Mouse (Mus musculus) forebrain, embryonic 15.5 days (tissue): ENCODE data around the gene Itsn1. TPM values are rescaled to one million over a fixed set of nuclear protein-coding genes. Genes with fewer than 3 reads are reported as not detected.

Experiments
- ATAC-seq: fragments of 200-750 bp; cut with Nextera tagmentation; replicated peaks from 2 replicates; pipeline ENCODE4 v1.8.0; 2017; ENCODE audit warnings: mild to moderate bottlenecking, moderate TSS enrichment, moderate library complexity
- H3K27ac ChIP-seq: fragments of 300-500 bp; sonication (generic); replicated peaks from 2 replicates; pipeline ENCODE4 v1.5.1; 2015; ENCODE audit warnings: mild to moderate bottlenecking, inconsistent platforms
- H3K27me3 ChIP-seq: fragments of 300-500 bp; sonication (generic); 2 replicates; pipeline ENCODE4 v1.6.1; 2015; ENCODE audit warnings: inconsistent platforms
- H3K36me3 ChIP-seq: fragments of 300-500 bp; sonication (generic); 2 replicates; pipeline ENCODE4 v1.6.1; 2015; ENCODE audit warnings: mild to moderate bottlenecking, inconsistent platforms
- H3K4me1 ChIP-seq: fragments of 300-500 bp; sonication (generic); 2 replicates; pipeline ENCODE4 v1.6.1; 2015; ENCODE audit warnings: inconsistent platforms
- H3K4me2 ChIP-seq: fragments of 300-500 bp; sonication (generic); replicated peaks from 2 replicates; pipeline ENCODE4 v1.6.1; 2015; ENCODE audit warnings: mild to moderate bottlenecking, inconsistent platforms
- H3K4me3 ChIP-seq: fragments of 300-500 bp; sonication (generic); 2 replicates; pipeline ENCODE4 v1.5.1; 2015; ENCODE audit warnings: mild to moderate bottlenecking, inconsistent platforms
- H3K9ac ChIP-seq: fragments of 300-500 bp; sonication (generic); replicated peaks from 2 replicates; pipeline ENCODE4 v1.6.1; 2015; ENCODE audit warnings: mild to moderate bottlenecking, inconsistent platforms
- H3K9me3 ChIP-seq: fragments of 300-500 bp; sonication (generic); 2 replicates; pipeline ENCODE4 v1.6.1; 2016; ENCODE audit warnings: inconsistent platforms
- WGBS: fragments of 180-500 bp; shearing (Covaris S2); methylation state at CpG from one replicate; pipeline ENCODE4 v1.1.7; 2015; ENCODE audit warnings: mixed read lengths; 5-methylcytosine and 5-hydroxymethylcytosine counted together
- polyA plus RNA-seq: library from polyadenylated mRNA; unstranded; fragments of >200 nt; fragmentation: Nextera tagmentation; extraction: Ambion mirVana; gene quantifications from 2 replicates; pipeline ENCODE4 v1.2.1, GENCODE M21; 2015

Gene Itsn1
- polyA plus RNA-seq, 1 experiment from 2014 or later = 86.7 TPM

- ATAC-seq = no peak
- Histone ChIP-seq H3K9me3 (no peaks in the 10 kb centered on the region), H3K9ac (no peak overlapping the region), H3K4me3 (no peak overlapping the region), H3K4me2 (no peak overlapping the region), H3K4me1 (peaks cover 27% of the 10 kb centered on the region), H3K27ac (0 out of 2 replicates have a peak overlapping the region, but pooled peaks have one; percentile 49), H3K36me3 (peaks cover 46% of the 10 kb centered on the region), H3K27me3 (no peaks in the 10 kb centered on the region)
- 80% methylated on average over 11 of the region's 11 CpGs for WGBS
Measured at GRCm38 (mm10) chr16:91838771-91839170, 109.7 kb downstream of the Itsn1 start.

GRCm38 (mm10) chr16:91839462-91839861, 110.4 kb downstream of the Itsn1 start:
- Histone ChIP-seq H3K27me3 (no peaks in the 10 kb centered on the region), H3K36me3 (peaks cover 48% of the 10 kb centered on the region)
- WGBS = 80% methylated on average over 11 of the region's 11 CpGs

GRCm38 (mm10) chr16:91841026-91841630, 112.0 kb downstream of the Itsn1 start:
- Histone ChIP-seq H3K4me1 (peaks cover 19% of the 10 kb centered on the region), H3K36me3 (peaks cover 51% of the 10 kb centered on the region), H3K9ac (no peak overlapping the region), H3K4me3 (no peak overlapping the region), H3K27ac (peak overlapping the region; percentile 22; the same call in 1 of the 2 replicates), H3K4me2 (no peak overlapping the region), H3K27me3 (no peaks in the 10 kb centered on the region), H3K9me3 (no peaks in the 10 kb centered on the region)
- no peak for ATAC-seq
- WGBS = 86% methylated on average over 14 of the region's 14 CpGs

More at GRCm38 (mm10) chr16:91839462-91839861, 110.4 kb downstream of the Itsn1 start:
- Histone ChIP-seq H3K27ac (no peak overlapping the region), H3K4me3 (no peak overlapping the region), H3K9me3 (no peaks in the 10 kb centered on the region), H3K4me2 (no peak overlapping the region), H3K4me1 (peaks cover 27% of the 10 kb centered on the region), H3K9ac (no peak overlapping the region)
- no peak for ATAC-seq

- 27% methylated on average over 10 of the region's 10 CpGs for WGBS
- ATAC-seq = no peak
- peaks cover 57% of the 10 kb centered on the region for H3K36me3 ChIP-seq
Measured at GRCm38 (mm10) chr16:91846089-91846741, 117.1 kb downstream of the Itsn1 start.

GRCm38 (mm10) chr16:91847525-91848225, 118.6 kb downstream of the Itsn1 start:
- Histone ChIP-seq H3K4me3 (no peak overlapping the region), H3K4me1 (no peaks in the 10 kb centered on the region), H3K36me3 (peaks cover 53% of the 10 kb centered on the region), H3K9ac (no peak overlapping the region), H3K27me3 (no peaks in the 10 kb centered on the region), H3K27ac (no peak overlapping the region), H3K4me2 (no peak overlapping the region), H3K9me3 (no peaks in the 10 kb centered on the region)
- WGBS = 88% methylated on average over 13 of the region's 13 CpGs
- no peak for ATAC-seq

More at GRCm38 (mm10) chr16:91846089-91846741, 117.1 kb downstream of the Itsn1 start:
- Histone ChIP-seq H3K27ac (no peak overlapping the region), H3K4me3 (no peak overlapping the region), H3K9me3 (no peaks in the 10 kb centered on the region), H3K4me2 (no peak overlapping the region), H3K4me1 (no peaks in the 10 kb centered on the region), H3K27me3 (no peaks in the 10 kb centered on the region), H3K9ac (no peak overlapping the region)

- peaks cover 52% of the 10 kb centered on the region for H3K36me3 ChIP-seq
Measured at GRCm38 (mm10) chr16:91848505-91848904, 119.4 kb downstream of the Itsn1 start.

GRCm38 (mm10) chr16:91848906-91849603, 120.0 kb downstream of the Itsn1 start:
- no peak for ATAC-seq
- H3K36me3 ChIP-seq = peaks cover 53% of the 10 kb centered on the region
- no peaks in the 10 kb centered on the region for H3K9me3 ChIP-seq

More at GRCm38 (mm10) chr16:91848505-91848904, 119.4 kb downstream of the Itsn1 start:
- no peaks in the 10 kb centered on the region for H3K27me3 ChIP-seq
- H3K27ac ChIP-seq = no peak overlapping the region
- H3K4me2 ChIP-seq = no peak overlapping the region
- no peaks in the 10 kb centered on the region for H3K9me3 ChIP-seq
- WGBS = 91% methylated on average over 9 of the region's 9 CpGs
- no peak overlapping the region for H3K4me3 ChIP-seq
- ATAC-seq = no peak
- no peaks in the 10 kb centered on the region for H3K4me1 ChIP-seq
- H3K9ac ChIP-seq = no peak overlapping the region

GRCm38 (mm10) chr16:91850175-91850574, 121.1 kb downstream of the Itsn1 start:
- Histone ChIP-seq H3K4me1 (no peaks in the 10 kb centered on the region), H3K36me3 (peaks cover 62% of the 10 kb centered on the region), H3K4me2 (no peak overlapping the region), H3K27ac (no peak overlapping the region), H3K27me3 (no peaks in the 10 kb centered on the region), H3K9me3 (no peaks in the 10 kb centered on the region), H3K9ac (no peak overlapping the region), H3K4me3 (no peak overlapping the region)
- no peak for ATAC-seq
- WGBS = 95% methylated on average over 3 of the region's 3 CpGs

More at GRCm38 (mm10) chr16:91848906-91849603, 120.0 kb downstream of the Itsn1 start:
- Histone ChIP-seq H3K27ac (no peak overlapping the region), H3K4me1 (no peaks in the 10 kb centered on the region), H3K4me3 (no peak overlapping the region), H3K4me2 (no peak overlapping the region), H3K27me3 (no peaks in the 10 kb centered on the region), H3K9ac (no peak overlapping the region)
- 95% methylated on average over 7 of the region's 7 CpGs for WGBS

- Histone ChIP-seq H3K27ac (no peak overlapping the region), H3K27me3 (no peaks in the 10 kb centered on the region), H3K36me3 (peaks cover 65% of the 10 kb centered on the region), H3K4me3 (no peak overlapping the region), H3K9ac (no peak overlapping the region), H3K9me3 (no peaks in the 10 kb centered on the region), H3K4me1 (no peaks in the 10 kb centered on the region), H3K4me2 (no peak overlapping the region)
- 88% methylated on average over 19 of the region's 19 CpGs for WGBS
- no peak for ATAC-seq
Measured at GRCm38 (mm10) chr16:91851456-91852231, 122.6 kb downstream of the Itsn1 start.

GRCm38 (mm10) chr16:91852753-91853152, 123.7 kb downstream of the Itsn1 start:
- WGBS = 86% methylated on average over 10 of the region's 10 CpGs
- Histone ChIP-seq H3K9ac (no peak overlapping the region), H3K27me3 (no peaks in the 10 kb centered on the region), H3K36me3 (peaks cover 68% of the 10 kb centered on the region), H3K27ac (no peak overlapping the region), H3K9me3 (no peaks in the 10 kb centered on the region), H3K4me2 (no peak overlapping the region), H3K4me3 (no peak overlapping the region), H3K4me1 (no peaks in the 10 kb centered on the region)
- ATAC-seq = no peak

GRCm38 (mm10) chr16:91853223-91853622, 124.1 kb downstream of the Itsn1 start:
- H3K27ac ChIP-seq = no peak overlapping the region
- H3K4me2 ChIP-seq = no peak overlapping the region
- no peak overlapping the region for H3K4me3 ChIP-seq
- no peaks in the 10 kb centered on the region for H3K27me3 ChIP-seq
- WGBS = 92% methylated on average over 12 of the region's 12 CpGs
- H3K9ac ChIP-seq = no peak overlapping the region
- peaks cover 72% of the 10 kb centered on the region for H3K36me3 ChIP-seq
- no peaks in the 10 kb centered on the region for H3K9me3 ChIP-seq
- no peak for ATAC-seq
- H3K4me1 ChIP-seq = no peaks in the 10 kb centered on the region
